Mouse (Mus musculus) heart, embryonic 14.5 days (tissue): ENCODE measurements around the gene Gm19935. TPM values are rescaled to one million over a fixed set of nuclear protein-coding genes. Genes with fewer than 3 reads are reported as not detected.

ENCODE experiments used
- ATAC-seq: fragments of 200-750 bp; cut with Nextera tagmentation; 2 replicates; pipeline ENCODE4 v1.8.0; 2017; ENCODE audit warnings: low read depth, moderate TSS enrichment; ENCODE audit not compliant: insufficient number of reproducible peaks, insufficient read depth, low FRiP score
- H3K27ac ChIP-seq, 2 experiments: fragments of 200-500 bp in 1 of 2; fragments of 300-500 bp in 1 of 2; sonication (generic) in 1 of 2; replicated peaks in 1 of 2; 2 replicates each; pipeline ENCODE4 v1.5.1; 2012 to 2014; ENCODE audit warnings: low read depth in 2 of 2, low read length in 2 of 2, control low read depth in 1 of 2, mild to moderate bottlenecking in 1 of 2, mixed read lengths in 1 of 2; ENCODE audit not compliant: control insufficient read depth in 1 of 2, insufficient read depth in 1 of 2
- H3K27me3 ChIP-seq: fragments of 300-500 bp; sonication (generic); 2 replicates; pipeline ENCODE4 v1.6.1; 2014; ENCODE audit warnings: mild to moderate bottlenecking, low read length, control low read depth; ENCODE audit not compliant: control insufficient read depth, insufficient read depth
- H3K36me3 ChIP-seq: fragments of 300-500 bp; sonication (generic); 2 replicates; pipeline ENCODE4 v1.6.1; 2014; ENCODE audit warnings: mild to moderate bottlenecking, control low read depth, low read length, mixed read lengths; ENCODE audit not compliant: control insufficient read depth, insufficient read depth
- H3K4me1 ChIP-seq, 2 experiments: fragments of 200-500 bp in 1 of 2; fragments of 300-500 bp in 1 of 2; sonication (generic) in 1 of 2; 2 replicates each; pipeline ENCODE4 v1.6.1; 2012 to 2014; ENCODE audit warnings: low read length in 2 of 2, control low read depth in 1 of 2, mixed read lengths in 1 of 2; ENCODE audit not compliant: control insufficient read depth in 2 of 2, insufficient read depth in 2 of 2
- H3K4me2 ChIP-seq: fragments of 300-500 bp; sonication (generic); 2 replicates; pipeline ENCODE4 v1.6.1; 2014; ENCODE audit warnings: mild to moderate bottlenecking, low read length
- H3K4me3 ChIP-seq, 2 experiments: fragments of 200-500 bp in 1 of 2; fragments of 300-500 bp in 1 of 2; sonication (generic) in 1 of 2; 2 replicates each; pipeline ENCODE4 v1.5.1; 2012 to 2014; ENCODE audit warnings: low read length in 2 of 2, mild to moderate bottlenecking in 2 of 2, control low read depth in 1 of 2, low read depth in 1 of 2, moderate library complexity in 1 of 2; ENCODE audit not compliant: control insufficient read depth in 1 of 2, insufficient read depth in 1 of 2
- H3K9ac ChIP-seq: fragments of 300-500 bp; sonication (generic); 2 replicates; pipeline ENCODE4 v1.6.1; 2014; ENCODE audit warnings: mild to moderate bottlenecking, low read length
- H3K9me3 ChIP-seq: fragments of 300-500 bp; sonication (generic); 2 replicates; pipeline ENCODE4 v1.6.1; 2016; ENCODE audit warnings: low read length, control low read depth; ENCODE audit not compliant: control insufficient read depth
- WGBS: fragments of 180-500 bp; shearing (Covaris S2); extraction: QIAGEN DNeasy Blood & Tissue Kit; methylation state at CpG from one replicate; pipeline ENCODE4 v1.1.7; 2014; 5-methylcytosine and 5-hydroxymethylcytosine counted together
- polyA plus RNA-seq: library from polyadenylated mRNA; unstranded; fragments of >200 nt; fragmentation: Nextera tagmentation; extraction: Ambion mirVana; gene quantifications from 2 replicates; pipeline ENCODE4 v1.2.1, GENCODE M21; 2014

Gene Gm19935
- polyA plus RNA-seq, 1 experiment from 2014 or later = not detected

DNA sequence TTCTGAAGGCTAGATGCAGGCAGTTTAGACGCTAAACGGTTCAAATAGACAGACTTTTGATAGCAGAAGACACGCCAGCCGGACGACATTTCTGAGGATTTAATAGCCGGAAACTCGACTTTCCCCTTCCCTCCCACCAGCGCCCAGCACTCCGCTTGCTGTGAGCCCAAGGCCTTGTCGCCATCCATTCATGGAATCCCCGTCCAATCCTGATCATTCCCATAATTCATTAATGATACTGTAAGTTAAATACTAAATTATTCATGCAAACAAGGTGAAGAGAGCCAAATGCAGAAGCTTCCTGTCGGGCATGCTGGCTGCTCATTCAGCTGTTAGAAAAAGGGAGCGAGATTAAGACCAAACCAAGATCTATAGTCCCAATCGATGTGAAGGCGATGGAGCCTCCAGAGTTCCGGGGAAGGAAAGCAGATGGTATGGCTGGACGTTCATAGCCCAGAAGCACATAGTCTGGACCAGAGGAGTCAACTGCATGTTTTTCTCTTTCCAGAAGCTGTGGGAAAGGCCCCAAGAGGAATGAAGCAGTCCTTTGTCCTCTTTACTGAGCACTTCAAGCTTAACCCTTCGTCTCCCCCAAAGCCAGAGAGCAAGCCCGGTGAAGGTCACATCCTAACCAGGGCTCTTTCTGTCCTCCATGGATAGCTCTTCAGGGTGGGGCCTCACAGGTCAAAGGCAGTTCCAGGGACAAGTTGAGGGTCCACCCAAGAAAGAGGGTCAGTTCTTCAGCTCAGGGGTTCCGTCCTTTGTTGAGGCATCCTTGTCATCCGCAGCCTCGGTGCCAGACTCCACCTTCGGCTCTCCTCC, 921 bp downstream of the Gm19935 start:
- WGBS = 77% methylated on average over 23 of the region's 23 CpGs
- Histone ChIP-seq H3K4me1 (peaks cover 0 to 2% of the 10 kb centered on the region in 2 experiments; a peak in 1 of 4 replicates), H3K27me3 (no peaks in the 10 kb centered on the region), H3K9ac (no peak overlapping the region), H3K4me2 (no peak overlapping the region), H3K9me3 (no peaks in the 10 kb centered on the region), H3K27ac (no peak overlapping the region), H3K4me3 (no peak overlapping the region), H3K36me3 (no peaks in the 10 kb centered on the region)
- no peak for ATAC-seq

- WGBS = 69% methylated on average over 10 of the region's 10 CpGs
- no peak overlapping the region for H3K9ac ChIP-seq
- no peak overlapping the region for H3K4me3 ChIP-seq
- no peaks in the 10 kb centered on the region for H3K9me3 ChIP-seq
- no peak for ATAC-seq
- no peaks in the 10 kb centered on the region for H3K36me3 ChIP-seq
- H3K27me3 ChIP-seq = no peaks in the 10 kb centered on the region
- no peak overlapping the region for H3K4me2 ChIP-seq
- peaks cover 0 to 2% of the 10 kb centered on the region in 2 experiments; a peak in 1 of 4 replicates for H3K4me1 ChIP-seq
- no peak overlapping the region for H3K27ac ChIP-seq
These were observed 3.4 kb downstream of the Gm19935 start for GRCm38 (mm10) chr8:90813602-90814320.

- H3K27me3 ChIP-seq = no peaks in the 10 kb centered on the region
- no peak overlapping the region for H3K27ac ChIP-seq
- 95% methylated on average over 5 of the region's 5 CpGs for WGBS
- H3K36me3 ChIP-seq = no peaks in the 10 kb centered on the region
- no peak overlapping the region for H3K9ac ChIP-seq
- ATAC-seq = no peak
- H3K4me2 ChIP-seq = no peak overlapping the region
- H3K4me1 ChIP-seq = peaks cover 3 to 4% of the 10 kb centered on the region in 2 experiments; a peak in 3 of 4 replicates
- H3K9me3 ChIP-seq = peaks cover 15% of the 10 kb centered on the region
- no peak overlapping the region for H3K4me3 ChIP-seq
These were observed 17.7 kb downstream of the Gm19935 start for GRCm38 (mm10) chr8:90799473-90799872.

GRCm38 (mm10) chr8:90794990-90795861, 22.0 kb downstream of the Gm19935 start:
- no peak overlapping the region for H3K27ac ChIP-seq

GRCm38 (mm10) chr8:90793710-90794109, 23.5 kb downstream of the Gm19935 start:
- H3K4me3 ChIP-seq = no peak overlapping the region
- no peak overlapping the region for H3K27ac ChIP-seq
- H3K4me1 ChIP-seq = peaks cover 5 to 8% of the 10 kb centered on the region in 2 experiments
- H3K9ac ChIP-seq = no peak overlapping the region; the same call in 1 of the 2 replicates
- 3% methylated on average over 3 of the region's 3 CpGs for WGBS
- no peak overlapping the region for H3K4me2 ChIP-seq
- H3K27me3 ChIP-seq = no peaks in the 10 kb centered on the region
- no peaks in the 10 kb centered on the region for H3K36me3 ChIP-seq
- ATAC-seq = no peak
- no peaks in the 10 kb centered on the region for H3K9me3 ChIP-seq

More at GRCm38 (mm10) chr8:90794990-90795861, 22.0 kb downstream of the Gm19935 start:
- no peaks in the 10 kb centered on the region for H3K36me3 ChIP-seq
- H3K4me1 ChIP-seq = peaks cover 5 to 8% of the 10 kb centered on the region in 2 experiments
- no peaks in the 10 kb centered on the region for H3K27me3 ChIP-seq
- no peak for ATAC-seq
- no peaks in the 10 kb centered on the region for H3K9me3 ChIP-seq
- H3K9ac ChIP-seq = no peak overlapping the region
- peak overlapping the region; percentile 49 for H3K4me2 ChIP-seq
- peak overlapping the region; percentile 25 to 37 for H3K4me3 ChIP-seq
- 12% methylated on average over 12 of the region's 12 CpGs for WGBS

DNA sequence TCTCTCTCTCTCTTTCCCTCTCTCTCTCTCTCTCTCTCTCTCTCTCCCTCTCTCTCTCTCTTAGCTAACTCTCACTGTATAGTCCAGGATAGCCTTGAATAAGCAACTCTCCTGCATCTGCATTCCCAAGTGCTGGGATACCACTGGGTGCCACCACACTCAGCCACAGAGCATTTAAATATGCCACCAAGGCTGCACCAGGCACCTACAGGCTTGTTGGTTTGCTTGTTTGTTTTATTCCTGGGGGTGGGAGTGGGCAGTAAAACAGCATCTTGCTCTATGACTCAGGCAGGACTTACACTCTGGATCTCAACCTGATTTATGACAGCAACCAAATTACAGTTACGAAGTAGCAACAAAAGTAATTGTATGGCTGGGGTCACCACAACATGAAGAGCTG, 25.6 kb downstream of the Gm19935 start:
- peaks cover 5 to 8% of the 10 kb centered on the region in 2 experiments for H3K4me1 ChIP-seq
- H3K4me2 ChIP-seq = no peak overlapping the region
- no peak for ATAC-seq
- no peak overlapping the region for H3K9ac ChIP-seq
- no peaks in the 10 kb centered on the region for H3K36me3 ChIP-seq
- H3K27me3 ChIP-seq = no peaks in the 10 kb centered on the region
- no peaks in the 10 kb centered on the region for H3K9me3 ChIP-seq
- H3K4me3 ChIP-seq = no peak overlapping the region
- no peak overlapping the region for H3K27ac ChIP-seq
- 88% methylated on average over 1 of the region's 1 CpGs for WGBS

DNA sequence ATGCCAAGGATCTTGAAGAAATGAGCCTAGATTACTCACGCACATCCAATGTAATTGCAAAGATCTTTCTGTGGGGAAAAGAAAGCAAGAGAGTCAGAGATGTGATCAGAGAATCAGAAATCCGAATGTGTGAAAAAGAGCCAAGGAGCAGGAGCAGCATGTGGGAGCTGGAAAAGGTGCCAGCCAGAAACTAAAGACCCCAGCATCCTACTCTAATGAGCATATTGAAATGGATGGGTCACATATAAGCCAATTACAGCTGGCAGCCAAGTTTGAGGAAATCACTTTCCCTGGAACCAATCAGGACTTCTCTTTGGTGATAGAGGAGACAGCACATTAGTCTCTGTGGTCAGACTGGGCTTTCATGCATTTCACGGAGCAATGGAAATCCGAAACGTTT, 47.4 kb downstream of the Gm19935 start:
- Histone ChIP-seq H3K4me2 (no peak overlapping the region), H3K27ac (no peak overlapping the region), H3K4me1 (no peaks in the 10 kb centered on the region), H3K9ac (no peak overlapping the region), H3K9me3 (no peaks in the 10 kb centered on the region), H3K27me3 (no peaks in the 10 kb centered on the region), H3K4me3 (no peak overlapping the region), H3K36me3 (no peaks in the 10 kb centered on the region)
- 79% methylated on average over 5 of the region's 5 CpGs for WGBS
- ATAC-seq = no peak
